Comparison of ENCODE assay signal across 22 mouse cellular contexts in the genomic region with DNA sequence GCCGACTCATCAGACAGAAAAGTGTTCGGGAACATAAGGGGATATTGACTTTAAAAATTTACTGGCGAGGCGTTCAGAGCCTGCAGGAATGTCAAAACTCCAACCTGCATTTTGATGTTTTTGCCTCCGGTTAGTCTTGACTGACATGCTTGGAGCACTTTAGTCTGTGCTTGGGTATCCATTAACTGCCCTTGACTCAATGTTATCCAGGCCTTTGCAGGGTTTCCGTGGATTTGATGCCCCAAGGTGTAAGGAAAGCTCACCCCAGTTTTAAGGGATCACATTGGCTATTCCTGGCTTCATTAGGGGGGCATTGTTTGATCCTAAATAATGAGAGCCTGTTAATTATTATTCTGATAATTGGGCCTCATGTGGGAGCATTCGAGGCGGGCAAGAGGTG.
"Had no signal": no experiment of that assay in that cellular context is flagged by ENCODE, and none has a peak within 500 bp of the region (broad histone marks: within the 10 kb centered on the region; RNA-seq: fewer than 3 reads in every experiment).

No protein-coding gene starts in this region.

- H3K9ac ChIP-seq: limb, embryonic 13.5 days; liver, embryonic 12.5 days; liver, embryonic 15.5 days; lung, embryonic 15.5 days; neural tube, embryonic 12.5 days; neural tube, embryonic 15.5 days had no signal

- ATAC-seq: intestine, embryonic 16.5 days; liver, embryonic 12.5 days had no signal

- H3K36me3 ChIP-seq: limb, embryonic 10.5 days; limb, embryonic 13.5 days; liver, embryonic 12.5 days; liver, embryonic 15.5 days; lung, embryonic 15.5 days; neural tube, embryonic 12.5 days; neural tube, embryonic 15.5 days had no signal

- H3K9me3 ChIP-seq: limb, embryonic 10.5 days; limb, embryonic 13.5 days; liver, embryonic 12.5 days; liver, embryonic 15.5 days; lung, embryonic 15.5 days; neural tube, embryonic 12.5 days; neural tube, embryonic 15.5 days had no signal

- H3K27ac ChIP-seq: layer of hippocampus, adult 2 months; limb, embryonic 10.5 days; limb, embryonic 13.5 days; liver, embryonic 12.5 days; liver, embryonic 15.5 days; lung, embryonic 15.5 days; neural tube, embryonic 12.5 days; neural tube, embryonic 15.5 days; stomach, postnatal 0 days had no signal

- H3K4me3 ChIP-seq: layer of hippocampus, adult 2 months; limb, embryonic 10.5 days; limb, embryonic 13.5 days; liver, embryonic 12.5 days; liver, embryonic 15.5 days; lung, embryonic 15.5 days; neural tube, embryonic 12.5 days; neural tube, embryonic 15.5 days had no signal

- H3K4me1 ChIP-seq: limb, embryonic 10.5 days; limb, embryonic 13.5 days; liver, embryonic 12.5 days; liver, embryonic 15.5 days; lung, embryonic 15.5 days; neural tube, embryonic 12.5 days; neural tube, embryonic 15.5 days had no signal

- DNase-seq: layer of hippocampus, adult 9-11 months; liver; lung, adult 18-20 months; lung, postnatal 10 days; lung, postnatal 4 days; right cerebral cortex, adult 18-20 months; right cerebral cortex, postnatal 14 days; right cerebral cortex, postnatal 4 days; thymus, adult 2 months; thymus, postnatal 14 days; thymus, postnatal 4 days had no signal

- H3K4me2 ChIP-seq: limb, embryonic 13.5 days; liver, embryonic 12.5 days; liver, embryonic 15.5 days; lung, embryonic 15.5 days; midbrain, embryonic 11.5 days; neural tube, embryonic 12.5 days; neural tube, embryonic 15.5 days had no signal

- H3K27me3 ChIP-seq: liver, embryonic 12.5 days; liver, embryonic 15.5 days; lung, embryonic 15.5 days; neural tube, embryonic 12.5 days; neural tube, embryonic 15.5 days had no signal
